Mouse (Mus musculus): ENCODE measurements around the gene Ube2f. TPM values are rescaled to one million over a fixed set of nuclear protein-coding genes. Genes with fewer than 3 reads are reported as not detected.

Gene Ube2f
- polyA plus RNA-seq (2014; fragmentation: Nextera tagmentation; extraction: Ambion mirVana): 70.2 and 78.7 TPM in 2 replicates

- Histone ChIP-seq H3K9ac (ENCODE audit: low read depth, low read length) (peak within 1 kb of the TSS; percentile 95), H3K27ac (replicated peaks; ENCODE audit: low read depth, low read length) (peak within 1 kb of the TSS; percentile 89), H3K27me3 (replicated peaks; ENCODE audit: control insufficient read depth, insufficient read depth, low read length) (no peaks in the 10 kb centered on the region), H3K36me3 (ENCODE audit: control insufficient read depth, insufficient read depth, low read length) (no peaks in the 10 kb centered on the region), H3K9me3 (ENCODE audit: control insufficient read depth, low read length) (no peaks in the 10 kb centered on the region), H3K4me3 (ENCODE audit: low read depth, low read length) (peak within 1 kb of the TSS; percentile 98), H3K4me2 (ENCODE audit: low read depth, low read length) (peak within 1 kb of the TSS; percentile 58), H3K4me1 (ENCODE audit: control insufficient read depth, insufficient read depth, low read length) (peaks cover 15% of the 10 kb centered on the region)
- WGBS: 1% methylated on average over 43 of the region's 43 CpGs
- DNase-seq (ENCODE audit: low spot score) (peak; percentile 100), ATAC-seq (ENCODE audit: low read depth) (peak; percentile 100)
These were observed at the start of gene Ube2f for GRCm38 (mm10) chr1:91249564-91250414. Gene Ube2f, plus strand, starts transcription at chr1:91250304.

- WGBS: 26% methylated on average over 3 of the region's 3 CpGs
- H3K4me1 ChIP-seq (ENCODE audit: control insufficient read depth, insufficient read depth, low read length): no peaks in the 10 kb centered on the region
- H3K4me3 ChIP-seq (ENCODE audit: low read depth, low read length): no peak overlapping the region
- H3K36me3 ChIP-seq (ENCODE audit: control insufficient read depth, insufficient read depth, low read length): no peaks in the 10 kb centered on the region
- H3K9ac ChIP-seq (ENCODE audit: low read depth, low read length): no peak overlapping the region
- no peak overlapping the region for H3K27ac ChIP-seq (replicated peaks; ENCODE audit: low read depth, low read length)
- ATAC-seq (ENCODE audit: low read depth) (no peak), DNase-seq (ENCODE audit: low spot score) (peak; percentile 19)
- no peak overlapping the region for H3K4me2 ChIP-seq (ENCODE audit: low read depth, low read length)
- H3K27me3 ChIP-seq (replicated peaks; ENCODE audit: control insufficient read depth, insufficient read depth, low read length): no peaks in the 10 kb centered on the region
- no peaks in the 10 kb centered on the region for H3K9me3 ChIP-seq (ENCODE audit: control insufficient read depth, low read length)
These were observed 49.0 kb upstream of the Ube2f start for GRCm38 (mm10) chr1:91201122-91201521.

- WGBS: 67% methylated on average over 5 of the region's 5 CpGs
- ATAC-seq (ENCODE audit: low read depth): no peak
These were observed 45.8 kb upstream of the Ube2f start for GRCm38 (mm10) chr1:91204221-91204765.

GRCm38 (mm10) chr1:91205651-91206050 is 44.5 kb upstream of the Ube2f start:
- Histone ChIP-seq H3K4me3 (ENCODE audit: low read depth, low read length) (no peak overlapping the region), H3K27ac (replicated peaks; ENCODE audit: low read depth, low read length) (no peak overlapping the region), H3K27me3 (replicated peaks; ENCODE audit: control insufficient read depth, insufficient read depth, low read length) (no peaks in the 10 kb centered on the region), H3K4me2 (ENCODE audit: low read depth, low read length) (no peak overlapping the region), H3K36me3 (ENCODE audit: control insufficient read depth, insufficient read depth, low read length) (no peaks in the 10 kb centered on the region), H3K9ac (ENCODE audit: low read depth, low read length) (no peak overlapping the region), H3K4me1 (ENCODE audit: control insufficient read depth, insufficient read depth, low read length) (peaks cover 16% of the 10 kb centered on the region), H3K9me3 (ENCODE audit: control insufficient read depth, low read length) (no peaks in the 10 kb centered on the region)
- WGBS: 64% methylated on average over 6 of the region's 6 CpGs
- ATAC-seq (ENCODE audit: low read depth): no peak
- no peak for DNase-seq (ENCODE audit: low spot score)

More at GRCm38 (mm10) chr1:91204221-91204765, 45.8 kb upstream of the Ube2f start:
- Histone ChIP-seq H3K4me1 (ENCODE audit: control insufficient read depth, insufficient read depth, low read length) (0 out of 2 replicates have a peak, but pooled peaks cover 5% of the 10 kb centered on the region), H3K9me3 (ENCODE audit: control insufficient read depth, low read length) (no peaks in the 10 kb centered on the region), H3K4me2 (ENCODE audit: low read depth, low read length) (no peak overlapping the region), H3K9ac (ENCODE audit: low read depth, low read length) (no peak overlapping the region), H3K36me3 (ENCODE audit: control insufficient read depth, insufficient read depth, low read length) (no peaks in the 10 kb centered on the region), H3K4me3 (ENCODE audit: low read depth, low read length) (no peak overlapping the region), H3K27ac (replicated peaks; ENCODE audit: low read depth, low read length) (no peak overlapping the region), H3K27me3 (replicated peaks; ENCODE audit: control insufficient read depth, insufficient read depth, low read length) (no peaks in the 10 kb centered on the region)
- no peak for DNase-seq (ENCODE audit: low spot score)

GRCm38 (mm10) chr1:91206336-91206735 is 43.8 kb upstream of the Ube2f start:
- no peaks in the 10 kb centered on the region for H3K9me3 ChIP-seq (ENCODE audit: control insufficient read depth, low read length)
- no peak for ATAC-seq (ENCODE audit: low read depth)
- H3K27me3 ChIP-seq (replicated peaks; ENCODE audit: control insufficient read depth, insufficient read depth, low read length): no peaks in the 10 kb centered on the region
- H3K4me2 ChIP-seq (ENCODE audit: low read depth, low read length): no peak overlapping the region
- H3K4me1 ChIP-seq (ENCODE audit: control insufficient read depth, insufficient read depth, low read length): peaks cover 16% of the 10 kb centered on the region
- H3K27ac ChIP-seq (replicated peaks; ENCODE audit: low read depth, low read length): no peak overlapping the region
- DNase-seq (ENCODE audit: low spot score): no peak
- no peaks in the 10 kb centered on the region for H3K36me3 ChIP-seq (ENCODE audit: control insufficient read depth, insufficient read depth, low read length)
- H3K9ac ChIP-seq (ENCODE audit: low read depth, low read length): no peak overlapping the region
- H3K4me3 ChIP-seq (ENCODE audit: low read depth, low read length): no peak overlapping the region
- 77% methylated on average over 8 of the region's 8 CpGs for WGBS

- H3K4me3 ChIP-seq (ENCODE audit: low read depth, low read length): no peak overlapping the region
- no peak overlapping the region for H3K27ac ChIP-seq (replicated peaks; ENCODE audit: low read depth, low read length)
- no peaks in the 10 kb centered on the region for H3K36me3 ChIP-seq (ENCODE audit: control insufficient read depth, insufficient read depth, low read length)
- whole genome bisulfite sequencing: 75% methylated on average over 5 of the region's 5 CpGs
- DNase-seq (ENCODE audit: low spot score): no peak
- H3K4me1 ChIP-seq (ENCODE audit: control insufficient read depth, insufficient read depth, low read length): peaks cover 22% of the 10 kb centered on the region
- H3K27me3 ChIP-seq (replicated peaks; ENCODE audit: control insufficient read depth, insufficient read depth, low read length): no peaks in the 10 kb centered on the region
- H3K4me2 ChIP-seq (ENCODE audit: low read depth, low read length): no peak overlapping the region
- no peak overlapping the region for H3K9ac ChIP-seq (ENCODE audit: low read depth, low read length)
- no peaks in the 10 kb centered on the region for H3K9me3 ChIP-seq (ENCODE audit: control insufficient read depth, low read length)
- no peak for ATAC-seq (ENCODE audit: low read depth)
These were observed 43.2 kb upstream of the Ube2f start for GRCm38 (mm10) chr1:91206873-91207272.

- WGBS: 74% methylated on average over 3 of the region's 3 CpGs
- no peak overlapping the region for H3K4me3 ChIP-seq (ENCODE audit: low read depth, low read length)
- ATAC-seq (ENCODE audit: low read depth) (no peak), DNase-seq (ENCODE audit: low spot score) (no peak)
- no peaks in the 10 kb centered on the region for H3K36me3 ChIP-seq (ENCODE audit: control insufficient read depth, insufficient read depth, low read length)
- H3K9me3 ChIP-seq (ENCODE audit: control insufficient read depth, low read length): no peaks in the 10 kb centered on the region
- no peak overlapping the region for H3K27ac ChIP-seq (replicated peaks; ENCODE audit: low read depth, low read length)
- H3K4me1 ChIP-seq (ENCODE audit: control insufficient read depth, insufficient read depth, low read length): peaks cover 22% of the 10 kb centered on the region
- no peaks in the 10 kb centered on the region for H3K27me3 ChIP-seq (replicated peaks; ENCODE audit: control insufficient read depth, insufficient read depth, low read length)
- H3K4me2 ChIP-seq (ENCODE audit: low read depth, low read length): no peak overlapping the region
- no peak overlapping the region for H3K9ac ChIP-seq (ENCODE audit: low read depth, low read length)
These were observed 42.6 kb upstream of the Ube2f start for GRCm38 (mm10) chr1:91207334-91208074.

GRCm38 (mm10) chr1:91209343-91209742 is 40.8 kb upstream of the Ube2f start:
- Histone ChIP-seq H3K36me3 (ENCODE audit: control insufficient read depth, insufficient read depth, low read length) (no peaks in the 10 kb centered on the region), H3K4me1 (ENCODE audit: control insufficient read depth, insufficient read depth, low read length) (peaks cover 22% of the 10 kb centered on the region), H3K27me3 (replicated peaks; ENCODE audit: control insufficient read depth, insufficient read depth, low read length) (no peaks in the 10 kb centered on the region), H3K9ac (ENCODE audit: low read depth, low read length) (0 out of 2 replicates have a peak overlapping the region, but pooled peaks have one; percentile 7), H3K4me3 (ENCODE audit: low read depth, low read length) (no peak overlapping the region), H3K9me3 (ENCODE audit: control insufficient read depth, low read length) (no peaks in the 10 kb centered on the region), H3K4me2 (ENCODE audit: low read depth, low read length) (no peak overlapping the region), H3K27ac (replicated peaks; ENCODE audit: low read depth, low read length) (peak overlapping the region; percentile 76)
- ATAC-seq (ENCODE audit: low read depth) (peak; percentile 35), DNase-seq (ENCODE audit: low spot score) (peak; percentile 74)
- WGBS: 89% methylated on average over 6 of the region's 6 CpGs

Data from embryonic facial prominence, embryonic 14.5 days (tissue).